Mouse (Mus musculus) liver, adult (tissue): ENCODE data around the gene Thnsl2.

ENCODE experiments used
- GATA4 ChIP-seq: IDR thresholded peaks from 2 replicates; pipeline ENCODE4 v1.6.1; 2014; ENCODE audit warnings: mild to moderate bottlenecking, low read length; ENCODE audit not compliant: insufficient replicate concordance

Gene Thnsl2

GRCm38 (mm10) chr6:71143894-71144455 is at the start of gene Thnsl2:
Gene Thnsl2 (minus strand): TSS chr6:71144439.
- no peak for TF ChIP-seq GATA4

- no peak for TF ChIP-seq GATA4
Observed at GRCm38 (mm10) chr6:71193151-71193740, 49.0 kb upstream of the Thnsl2 start.

- no peak for TF ChIP-seq GATA4
Observed at GRCm38 (mm10) chr6:71190501-71190900, 46.3 kb upstream of the Thnsl2 start.

- TF ChIP-seq GATA4 = no peak
Observed at GRCm38 (mm10) chr6:71189578-71189977, 45.3 kb upstream of the Thnsl2 start.

- peak; percentile 75; the same call in 1 of the 2 replicates for TF ChIP-seq GATA4
Observed at GRCm38 (mm10) chr6:71184941-71185604, 40.8 kb upstream of the Thnsl2 start.

- no peak for TF ChIP-seq GATA4
Observed at GRCm38 (mm10) chr6:71180596-71180995, 36.4 kb upstream of the Thnsl2 start.

- TF ChIP-seq GATA4 = peak; percentile 38; the same call in 1 of the 2 replicates
Observed at GRCm38 (mm10) chr6:71172812-71173580, 28.8 kb upstream of the Thnsl2 start.

- no peak for TF ChIP-seq GATA4
Observed at GRCm38 (mm10) chr6:71166551-71167169, 22.4 kb upstream of the Thnsl2 start.

GRCm38 (mm10) chr6:71164394-71164793 is 20.2 kb upstream of the Thnsl2 start:
- TF ChIP-seq GATA4 = no peak

- no peak for TF ChIP-seq GATA4
Observed at GRCm38 (mm10) chr6:71162269-71162668, 18.0 kb upstream of the Thnsl2 start.

- TF ChIP-seq GATA4 = no peak
Observed at GRCm38 (mm10) chr6:71161290-71161689, 17.1 kb upstream of the Thnsl2 start.

GRCm38 (mm10) chr6:71156674-71157326 is 12.6 kb upstream of the Thnsl2 start:
- TF ChIP-seq GATA4 = no peak

- no peak for TF ChIP-seq GATA4
Observed at GRCm38 (mm10) chr6:71154861-71155260, 10.6 kb upstream of the Thnsl2 start.

GRCm38 (mm10) chr6:71153486-71153885 is 9.2 kb upstream of the Thnsl2 start:
- no peak for TF ChIP-seq GATA4

- TF ChIP-seq GATA4 = no peak
Observed at GRCm38 (mm10) chr6:71151098-71151497, 6.9 kb upstream of the Thnsl2 start.
